Mouse (Mus musculus): ENCODE measurements around the gene Nos3. TPM values are rescaled to one million over a fixed set of nuclear protein-coding genes. Genes with fewer than 3 reads are reported as not detected.

The Nos3 gene
- total RNA-seq (2021), result 10 to 100 TPM in 1 of 2 experiments, 1 to 10 TPM in 1; 7.1 to 14.2 TPM
- long read RNA-seq, experiment 1, full-length matches to known transcripts, result 2 of 9 reads
- long read RNA-seq, experiment 1, partial matches to known transcripts, result 4 of 9 reads
- long read RNA-seq, experiment 1, other reads (novel, unspliced or antisense), result 3 of 9 reads
- long read RNA-seq, experiment 2, full-length matches to known transcripts, result 2 of 4 reads
- long read RNA-seq, experiment 2, partial matches to known transcripts, result 0 of 4 reads
- long read RNA-seq, experiment 2, other reads (novel, unspliced or antisense), result 2 of 4 reads

GRCm38 (mm10) chr5:24364508-24364907 is at the start of gene Nos3:
Gene Nos3, plus strand, starts transcription at chr5:24364810.
- peak; percentile 57 to 72 for DNase-seq

GRCm38 (mm10) chr5:24319776-24320466 is 44.7 kb upstream of the Nos3 start:
- peak in 1 of 2 experiments; percentile 49 for DNase-seq

- DNase-seq, result peak; percentile 79 to 83
Observed at GRCm38 (mm10) chr5:24320467-24320813, 44.2 kb upstream of the Nos3 start.

GRCm38 (mm10) chr5:24320894-24321293 is 43.7 kb upstream of the Nos3 start:
- DNase-seq, result no peak

- peak in 1 of 2 experiments; percentile 31 for DNase-seq
Observed at GRCm38 (mm10) chr5:24321711-24322682, 42.6 kb upstream of the Nos3 start.

GRCm38 (mm10) chr5:24325251-24325650 is 39.4 kb upstream of the Nos3 start:
- DNase-seq, result no peak

GRCm38 (mm10) chr5:24326166-24326841 is 38.3 kb upstream of the Nos3 start:
- DNase-seq, result no peak

GRCm38 (mm10) chr5:24326842-24327417 is 37.7 kb upstream of the Nos3 start:
- DNase-seq, result peak; percentile 72 to 75

GRCm38 (mm10) chr5:24328813-24329211 is 35.8 kb upstream of the Nos3 start:
- peak in 1 of 2 experiments; percentile 47 for DNase-seq

GRCm38 (mm10) chr5:24329212-24329964 is 35.2 kb upstream of the Nos3 start:
- peak; percentile 78 to 86 for DNase-seq

GRCm38 (mm10) chr5:24329965-24330298 is 34.7 kb upstream of the Nos3 start:
- no peak for DNase-seq

- DNase-seq, result no peak
Observed at GRCm38 (mm10) chr5:24332401-24332800, 32.2 kb upstream of the Nos3 start.

GRCm38 (mm10) chr5:24334749-24335148 is 29.9 kb upstream of the Nos3 start:
- DNase-seq, result no peak

- peak; percentile 64 to 74 for DNase-seq
Observed at GRCm38 (mm10) chr5:24335888-24336511, 28.6 kb upstream of the Nos3 start.

GRCm38 (mm10) chr5:24337366-24337765 is 27.2 kb upstream of the Nos3 start:
- peak in 1 of 2 experiments; percentile 53 for DNase-seq

GRCm38 (mm10) chr5:24337821-24338220 is 26.8 kb upstream of the Nos3 start:
- DNase-seq, result no peak

GRCm38 (mm10) chr5:24342205-24342963 is 22.2 kb upstream of the Nos3 start:
- DNase-seq, result no peak

GRCm38 (mm10) chr5:24342966-24343365 is 21.6 kb upstream of the Nos3 start:
- no peak for DNase-seq

GRCm38 (mm10) chr5:24343379-24343778 is 21.2 kb upstream of the Nos3 start:
- no peak for DNase-seq
